In genomic region chr4:83925118-83925842, GRCm38 (mm10) we compare ENCODE assay signal across 10 mouse cellular contexts.
DNase-seq lines count a peak whose midpoint lies in the region; ATAC-seq lines count a peak whose summit lies in the region.
"Had no signal": no experiment of that assay in that cellular context is flagged by ENCODE, and none has a peak within 500 bp of the region (broad histone marks: within the 10 kb centered on the region; RNA-seq: fewer than 3 reads in every experiment).

No protein-coding gene starts in this region.

- no peaks in the 10 kb centered on the region for H3K9me3 ChIP-seq in intestine, embryonic 14.5 days (ENCODE audit: control insufficient read depth, low read length)
- no peaks in the 10 kb centered on the region for H3K9me3 ChIP-seq in intestine, embryonic 16.5 days (ENCODE audit: control insufficient read depth, low read length)

- H3K9ac ChIP-seq in intestine, embryonic 14.5 days (ENCODE audit: low read length), result no peak overlapping the region
- no peak overlapping the region for H3K9ac ChIP-seq in intestine, embryonic 16.5 days (ENCODE audit: low read depth, low read length)

- peak; percentile 13 to 71 for DNase-seq in adrenal gland, adult (ENCODE audit: inconsistent age in 2 of 2, low spot score in 1 of 2)
- no peak for DNase-seq in adrenal gland, adult 18-20 months (ENCODE audit: low spot score in 2 of 2)
- DNase-seq in intestine, embryonic 14.5 days (ENCODE audit: low spot score), result no peak
- DNase-seq in kidney, postnatal 10 days, result peak; percentile 34
- DNase-seq in spleen, postnatal 4 days (ENCODE audit: low spot score in 2 of 2), result no peak
- DNase-seq: gastrocnemius, postnatal 25 days had no signal

- ATAC-seq in intestine, embryonic 14.5 days (replicated peaks; ENCODE audit: low FRiP score, low TSS enrichment, low read depth), result no peak
- no peak for ATAC-seq in intestine, embryonic 16.5 days
- ATAC-seq in common myeloid progenitor, adult 5-6 weeks (replicated peaks; ENCODE audit: low read depth, poor library complexity, severe bottlenecking), result peak; percentile 45
- no peak for ATAC-seq in megakaryocyte, adult 5-6 weeks (ENCODE audit: poor library complexity, severe bottlenecking)

- no peak overlapping the region for H3K4me2 ChIP-seq in intestine, embryonic 14.5 days (ENCODE audit: low read length)
- no peak overlapping the region for H3K4me2 ChIP-seq in intestine, embryonic 16.5 days (ENCODE audit: low read depth, low read length)

- H3K36me3 ChIP-seq in intestine, embryonic 14.5 days (ENCODE audit: control insufficient read depth, insufficient read depth, low read length), result no peaks in the 10 kb centered on the region
- H3K36me3 ChIP-seq in intestine, embryonic 16.5 days (ENCODE audit: control insufficient read depth, insufficient read depth, low read length), result no peaks in the 10 kb centered on the region

- H3K4me3 ChIP-seq in intestine, embryonic 14.5 days (ENCODE audit: low read depth, low read length), result no peak overlapping the region
- H3K4me3 ChIP-seq in intestine, embryonic 16.5 days (ENCODE audit: low read length), result no peak overlapping the region
- H3K4me3 ChIP-seq: left cerebral cortex, adult 2 months had no signal

- peaks cover 9% of the 10 kb centered on the region for H3K4me1 ChIP-seq in intestine, embryonic 14.5 days (replicated peaks; ENCODE audit: control insufficient read depth, insufficient read depth, low read length)
- H3K4me1 ChIP-seq in intestine, embryonic 16.5 days (ENCODE audit: control insufficient read depth, insufficient read depth, low read length), result no peaks in the 10 kb centered on the region

- H3K27ac ChIP-seq in intestine, embryonic 14.5 days (ENCODE audit: low read depth), result peak overlapping the region; percentile 87; the same call in 1 of the 2 replicates
- no peak overlapping the region for H3K27ac ChIP-seq in intestine, embryonic 16.5 days (ENCODE audit: low read length)
- H3K27ac ChIP-seq: left cerebral cortex, adult 2 months had no signal

- H3K27me3 ChIP-seq in intestine, embryonic 14.5 days (replicated peaks; ENCODE audit: control insufficient read depth, insufficient read depth, low read length), result no peaks in the 10 kb centered on the region
- no peaks in the 10 kb centered on the region for H3K27me3 ChIP-seq in intestine, embryonic 16.5 days (replicated peaks; ENCODE audit: control insufficient read depth, insufficient read depth, low read length)

- 54% methylated on average over 8 of the region's 8 CpGs for WGBS in intestine, embryonic 14.5 days
- WGBS in intestine, embryonic 16.5 days, result 60% methylated on average over 8 of the region's 8 CpGs

Comparison
In these comparisons a context has a peak if more than half of its experiments do, and no peak if none do; other contexts are left out.
1. DNase-seq: peak in adrenal gland, adult (2 of 2) and kidney, postnatal 10 days (single experiment); none in adrenal gland, adult 18-20 months (0 of 2), intestine, embryonic 14.5 days (single experiment) and spleen, postnatal 4 days (0 of 2).